Comparison of ENCODE assay signal across 9 mouse cellular contexts in genomic region chr9:103027150-103027889, GRCm38 (mm10).
"Had no signal": no experiment of that assay in that cellular context is flagged by ENCODE, and none has a peak within 500 bp of the region (broad histone marks: within the 10 kb centered on the region; RNA-seq: fewer than 3 reads in every experiment).

No protein-coding gene starts in this region.

- DNase-seq: liver, postnatal 0 days; lung, adult 2 months; lung, postnatal 14 days; lung, postnatal 36 days; retina, postnatal 1 day; right cerebral cortex, adult 18-20 months; thymus, adult 2 months; thymus, postnatal 14 days; thymus, postnatal 4 days had no signal
